Mouse (Mus musculus) midbrain, embryonic 15.5 days (tissue): Measurements from ENCODE around the gene Cd44. TPM values are rescaled to one million over a fixed set of nuclear protein-coding genes. Genes with fewer than 3 reads are reported as not detected.

ENCODE experiments used
- ATAC-seq: fragments of 200-750 bp; cut with Nextera tagmentation; replicated peaks from 2 replicates; pipeline ENCODE4 v1.8.0; 2017; ENCODE audit warnings: moderate TSS enrichment
- H3K27ac ChIP-seq: fragments of 300-500 bp; sonication (generic); 2 replicates; pipeline ENCODE4 v1.5.1; 2015; ENCODE audit warnings: mild to moderate bottlenecking, inconsistent platforms
- H3K27me3 ChIP-seq: fragments of 300-500 bp; sonication (generic); replicated peaks from 2 replicates; pipeline ENCODE4 v1.6.1; 2015; ENCODE audit warnings: inconsistent platforms
- H3K36me3 ChIP-seq: fragments of 300-500 bp; sonication (generic); replicated peaks from 2 replicates; pipeline ENCODE4 v1.6.1; 2015; ENCODE audit warnings: inconsistent platforms
- H3K4me1 ChIP-seq: fragments of 300-500 bp; sonication (generic); 2 replicates; pipeline ENCODE4 v1.6.1; 2015; ENCODE audit warnings: inconsistent platforms
- H3K4me2 ChIP-seq: fragments of 300-500 bp; sonication (generic); 2 replicates; pipeline ENCODE4 v1.6.1; 2015; ENCODE audit warnings: inconsistent platforms, mild to moderate bottlenecking, moderate library complexity
- H3K4me3 ChIP-seq: fragments of 300-500 bp; sonication (generic); 2 replicates; pipeline ENCODE4 v1.5.1; 2015; ENCODE audit warnings: mild to moderate bottlenecking, inconsistent platforms
- H3K9ac ChIP-seq: fragments of 300-500 bp; sonication (generic); 2 replicates; pipeline ENCODE4 v1.6.1; 2015; ENCODE audit warnings: mild to moderate bottlenecking, inconsistent platforms
- H3K9me3 ChIP-seq: fragments of 300-500 bp; sonication (generic); 2 replicates; pipeline ENCODE4 v1.6.1; 2016; ENCODE audit warnings: inconsistent platforms
- WGBS: fragments of 180-500 bp; shearing (Covaris S2); methylation state at CpG from one replicate; pipeline ENCODE4 v1.1.7; 2015; ENCODE audit warnings: mixed read lengths; 5-methylcytosine and 5-hydroxymethylcytosine counted together
- polyA plus RNA-seq: library from polyadenylated mRNA; unstranded; fragments of >200 nt; fragmentation: Nextera tagmentation; extraction: Ambion mirVana; gene quantifications from 2 replicates; pipeline ENCODE4 v1.2.1, GENCODE M21; 2015

Cd44 gene
- polyA plus RNA-seq, 1 experiment from 2014 or later: 2.3 TPM

- H3K9ac ChIP-seq: no peak overlapping the region
- H3K27ac ChIP-seq: no peak overlapping the region
- H3K9me3 ChIP-seq: no peaks in the 10 kb centered on the region
- ATAC-seq: no peak
- no peaks in the 10 kb centered on the region for H3K4me1 ChIP-seq
- no peaks in the 10 kb centered on the region for H3K36me3 ChIP-seq
- no peak overlapping the region for H3K4me2 ChIP-seq
- no peak overlapping the region for H3K4me3 ChIP-seq
- H3K27me3 ChIP-seq: no peaks in the 10 kb centered on the region
- WGBS: 93% methylated on average over 7 of the region's 7 CpGs
Observed at GRCm38 (mm10) chr2:102828381-102828780, 73.1 kb downstream of the Cd44 start.

GRCm38 (mm10) chr2:102827841-102828240, 73.6 kb downstream of the Cd44 start:
- Histone ChIP-seq H3K4me3 (no peak overlapping the region), H3K36me3 (no peaks in the 10 kb centered on the region), H3K27ac (no peak overlapping the region), H3K4me1 (no peaks in the 10 kb centered on the region), H3K4me2 (no peak overlapping the region), H3K9me3 (no peaks in the 10 kb centered on the region), H3K27me3 (no peaks in the 10 kb centered on the region), H3K9ac (no peak overlapping the region)
- 76% methylated on average over 1 of the region's 1 CpGs for WGBS
- no peak for ATAC-seq

GRCm38 (mm10) chr2:102825961-102826633, 75.4 kb downstream of the Cd44 start:
- H3K27me3 ChIP-seq: no peaks in the 10 kb centered on the region
- no peak overlapping the region for H3K4me2 ChIP-seq
- no peaks in the 10 kb centered on the region for H3K4me1 ChIP-seq
- no peaks in the 10 kb centered on the region for H3K36me3 ChIP-seq
- no peak overlapping the region for H3K27ac ChIP-seq
- H3K9me3 ChIP-seq: no peaks in the 10 kb centered on the region
- no peak overlapping the region for H3K9ac ChIP-seq
- 92% methylated on average over 9 of the region's 9 CpGs for WGBS
- H3K4me3 ChIP-seq: no peak overlapping the region
- ATAC-seq: no peak

GRCm38 (mm10) chr2:102822036-102822435, 79.4 kb downstream of the Cd44 start:
- Histone ChIP-seq H3K4me2 (no peak overlapping the region), H3K27me3 (no peaks in the 10 kb centered on the region), H3K9ac (no peak overlapping the region), H3K4me1 (peaks cover 8% of the 10 kb centered on the region; the same call in 1 of the 2 replicates), H3K4me3 (no peak overlapping the region), H3K9me3 (no peaks in the 10 kb centered on the region), H3K36me3 (no peaks in the 10 kb centered on the region), H3K27ac (no peak overlapping the region)
- WGBS: 87% methylated on average over 6 of the region's 6 CpGs
- ATAC-seq: no peak

- Histone ChIP-seq H3K4me2 (no peak overlapping the region), H3K27me3 (no peaks in the 10 kb centered on the region), H3K4me1 (peaks cover 8% of the 10 kb centered on the region; the same call in 1 of the 2 replicates), H3K4me3 (no peak overlapping the region), H3K9ac (no peak overlapping the region), H3K27ac (no peak overlapping the region), H3K9me3 (no peaks in the 10 kb centered on the region), H3K36me3 (no peaks in the 10 kb centered on the region)
- ATAC-seq: no peak
- WGBS: 81% methylated on average over 8 of the region's 8 CpGs
Observed at GRCm38 (mm10) chr2:102820790-102821189, 80.7 kb downstream of the Cd44 start.

GRCm38 (mm10) chr2:102820225-102820711, 81.2 kb downstream of the Cd44 start:
- H3K9me3 ChIP-seq: no peaks in the 10 kb centered on the region
- H3K4me2 ChIP-seq: no peak overlapping the region
- ATAC-seq: 0 out of 2 replicates have a peak, but pooled peaks have one; percentile 27
- peaks cover 8% of the 10 kb centered on the region; the same call in 1 of the 2 replicates for H3K4me1 ChIP-seq
- H3K27me3 ChIP-seq: no peaks in the 10 kb centered on the region
- H3K9ac ChIP-seq: no peak overlapping the region
- no peak overlapping the region for H3K4me3 ChIP-seq
- WGBS: 50% methylated on average over 5 of the region's 5 CpGs
- no peak overlapping the region for H3K27ac ChIP-seq
- H3K36me3 ChIP-seq: no peaks in the 10 kb centered on the region

- no peak overlapping the region for H3K4me3 ChIP-seq
- H3K9ac ChIP-seq: no peak overlapping the region
- H3K36me3 ChIP-seq: no peaks in the 10 kb centered on the region
- H3K4me2 ChIP-seq: no peak overlapping the region
- H3K9me3 ChIP-seq: no peaks in the 10 kb centered on the region
- WGBS: 81% methylated on average over 6 of the region's 6 CpGs
- no peaks in the 10 kb centered on the region for H3K27me3 ChIP-seq
- ATAC-seq: no peak
- no peak overlapping the region for H3K27ac ChIP-seq
- peaks cover 3% of the 10 kb centered on the region; the same call in 1 of the 2 replicates for H3K4me1 ChIP-seq
Observed at GRCm38 (mm10) chr2:102815289-102815809, 86.1 kb downstream of the Cd44 start.

- H3K4me2 ChIP-seq: no peak overlapping the region
- no peak overlapping the region for H3K4me3 ChIP-seq
- WGBS: 86% methylated on average over 4 of the region's 4 CpGs
- no peak overlapping the region for H3K9ac ChIP-seq
- H3K27me3 ChIP-seq: no peaks in the 10 kb centered on the region
- H3K4me1 ChIP-seq: no peaks in the 10 kb centered on the region
- no peak for ATAC-seq
- H3K9me3 ChIP-seq: no peaks in the 10 kb centered on the region
- H3K36me3 ChIP-seq: no peaks in the 10 kb centered on the region
- H3K27ac ChIP-seq: no peak overlapping the region
Observed at GRCm38 (mm10) chr2:102812756-102813155, 88.7 kb downstream of the Cd44 start.

GRCm38 (mm10) chr2:102809436-102809835, 92.0 kb downstream of the Cd44 start:
- no peak overlapping the region for H3K4me2 ChIP-seq
- H3K9ac ChIP-seq: no peak overlapping the region
- ATAC-seq: no peak
- WGBS: 95% methylated on average over 1 of the region's 1 CpGs
- no peaks in the 10 kb centered on the region for H3K36me3 ChIP-seq
- no peaks in the 10 kb centered on the region for H3K9me3 ChIP-seq
- H3K4me3 ChIP-seq: no peak overlapping the region
- no peaks in the 10 kb centered on the region for H3K27me3 ChIP-seq
- no peaks in the 10 kb centered on the region for H3K4me1 ChIP-seq
- no peak overlapping the region for H3K27ac ChIP-seq

GRCm38 (mm10) chr2:102807633-102808032, 93.8 kb downstream of the Cd44 start:
- H3K9ac ChIP-seq: no peak overlapping the region

GRCm38 (mm10) chr2:102805761-102806496, 95.5 kb downstream of the Cd44 start:
- Histone ChIP-seq H3K4me3 (no peak overlapping the region), H3K9ac (no peak overlapping the region), H3K27ac (no peak overlapping the region), H3K9me3 (no peaks in the 10 kb centered on the region), H3K27me3 (no peaks in the 10 kb centered on the region), H3K36me3 (no peaks in the 10 kb centered on the region), H3K4me1 (no peaks in the 10 kb centered on the region), H3K4me2 (no peak overlapping the region)
- 92% methylated on average over 4 of the region's 4 CpGs for WGBS
- ATAC-seq: no peak

More at GRCm38 (mm10) chr2:102807633-102808032, 93.8 kb downstream of the Cd44 start:
- H3K4me1 ChIP-seq: no peaks in the 10 kb centered on the region
- H3K4me2 ChIP-seq: no peak overlapping the region
- 84% methylated on average over 3 of the region's 3 CpGs for WGBS
- H3K36me3 ChIP-seq: no peaks in the 10 kb centered on the region
- H3K27ac ChIP-seq: no peak overlapping the region
- no peak for ATAC-seq
- no peaks in the 10 kb centered on the region for H3K27me3 ChIP-seq
- H3K9me3 ChIP-seq: no peaks in the 10 kb centered on the region
- H3K4me3 ChIP-seq: no peak overlapping the region

- H3K9me3 ChIP-seq: no peaks in the 10 kb centered on the region
- no peak overlapping the region for H3K4me2 ChIP-seq
- ATAC-seq: no peak
- H3K4me1 ChIP-seq: no peaks in the 10 kb centered on the region
- H3K9ac ChIP-seq: no peak overlapping the region
- 82% methylated on average over 6 of the region's 6 CpGs for WGBS
- no peaks in the 10 kb centered on the region for H3K27me3 ChIP-seq
- no peak overlapping the region for H3K27ac ChIP-seq
- no peak overlapping the region for H3K4me3 ChIP-seq
- H3K36me3 ChIP-seq: no peaks in the 10 kb centered on the region
Observed at GRCm38 (mm10) chr2:102805283-102805682, 96.2 kb downstream of the Cd44 start.
